Mouse (Mus musculus) embryonic facial prominence, embryonic 10.5 days (tissue): Measurements from ENCODE around the gene Kcnd1. TPM values are rescaled to one million over a fixed set of nuclear protein-coding genes. Genes with fewer than 3 reads are reported as not detected.
"Not testable (repeated sequence)": the region's sequence is repeated elsewhere in the genome, so short reads cannot be mapped to it uniquely, and the experiment has no call there.

Experiments
- DNase-seq: peaks from one replicate; pipeline ENCODE4 v3.0.0-alpha.2; 2017; ENCODE audit warnings: low spot score
- H3K27ac ChIP-seq: fragments of 300-500 bp; sonication (generic); replicated peaks from 2 replicates; pipeline ENCODE4 v1.5.1; 2016; ENCODE audit warnings: mild to moderate bottlenecking
- H3K27me3 ChIP-seq: fragments of 300-500 bp; sonication (generic); replicated peaks from 2 replicates; pipeline ENCODE4 v1.6.1; 2016; ENCODE audit warnings: low read depth, mild to moderate bottlenecking; ENCODE audit not compliant: poor library complexity, severe bottlenecking
- H3K36me3 ChIP-seq: fragments of 300-500 bp; sonication (generic); replicated peaks from 2 replicates; pipeline ENCODE4 v1.6.1; 2016; ENCODE audit warnings: mild to moderate bottlenecking, moderate library complexity
- H3K4me1 ChIP-seq: fragments of 300-500 bp; sonication (generic); 2 replicates; pipeline ENCODE4 v1.6.1; 2016
- H3K4me3 ChIP-seq: fragments of 300-500 bp; sonication (generic); 2 replicates; pipeline ENCODE4 v1.5.1; 2016; ENCODE audit warnings: mild to moderate bottlenecking, moderate library complexity
- H3K9me3 ChIP-seq: fragments of 300-500 bp; sonication (generic); 2 replicates; pipeline ENCODE4 v1.6.1; 2016; ENCODE audit warnings: mild to moderate bottlenecking
- WGBS: fragments of 180-500 bp; shearing (Covaris S2); methylation state at CpG from one replicate; pipeline ENCODE4 v1.1.7; 2016; 5-methylcytosine and 5-hydroxymethylcytosine counted together
- polyA plus RNA-seq: library from polyadenylated mRNA; unstranded; fragments of >200 nt; fragmentation: Nextera tagmentation; extraction: Ambion mirVana; gene quantifications from 2 replicates; pipeline ENCODE4 v1.2.1, GENCODE M21; 2016

Kcnd1 gene
- polyA plus RNA-seq, 1 experiment from 2014 or later = 1.4 TPM

DNA sequence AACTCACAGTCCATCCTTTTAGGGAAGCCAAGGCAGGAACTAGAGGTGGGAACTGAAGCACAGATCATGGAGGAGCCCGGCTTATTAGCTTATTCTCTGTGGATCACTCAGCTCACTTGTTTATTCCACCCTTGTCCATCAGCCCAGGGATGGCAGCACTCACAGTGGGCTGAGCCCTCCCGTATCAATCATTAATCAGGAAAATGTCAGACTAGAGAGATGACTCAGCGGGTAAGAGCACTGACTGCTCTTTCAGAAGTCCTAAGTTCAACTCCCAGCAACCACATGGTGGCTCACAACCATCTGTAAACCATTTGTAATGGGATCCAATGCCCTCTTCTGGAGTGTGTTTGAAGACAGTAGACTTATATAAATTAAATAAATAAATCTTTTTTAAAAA, 24.8 kb upstream of the Kcnd1 start:
- WGBS = 81% methylated on average over 3 of the region's 3 CpGs
- Histone ChIP-seq H3K27ac (no peak overlapping the region), H3K27me3 (no peaks in the 10 kb centered on the region), H3K4me1 (no peaks in the 10 kb centered on the region), H3K9me3 (no peaks in the 10 kb centered on the region), H3K4me3 (no peak overlapping the region), H3K36me3 (peaks cover 33% of the 10 kb centered on the region)
- DNase-seq = no peak

DNA sequence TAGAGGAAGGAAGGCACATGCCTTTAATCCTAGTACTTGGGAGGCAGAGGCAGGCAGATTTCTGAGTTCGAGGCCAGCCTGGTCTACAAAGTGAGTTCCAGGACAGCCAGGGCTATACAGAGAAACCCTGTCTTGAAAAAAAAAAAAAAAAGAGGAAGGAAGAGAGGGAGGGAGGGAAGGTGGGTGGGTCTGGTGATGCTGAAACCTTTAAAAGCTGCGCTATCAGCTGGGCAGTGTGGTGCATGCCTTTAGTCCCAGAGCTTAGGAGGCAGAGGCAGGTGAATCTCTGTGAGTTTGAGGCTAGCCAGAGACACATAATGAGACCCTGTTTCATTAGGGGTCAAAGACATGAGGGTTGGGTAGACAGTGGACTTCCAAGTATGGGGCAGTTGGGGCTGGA, 19.9 kb upstream of the Kcnd1 start:
- not testable (repeated sequence) for H3K4me3 ChIP-seq, H3K27me3 ChIP-seq, H3K27ac ChIP-seq, DNase-seq, H3K9me3 ChIP-seq, H3K4me1 ChIP-seq
- WGBS = 88% methylated on average over 2 of the region's 2 CpGs
- peaks cover 63% of the 10 kb centered on the region for H3K36me3 ChIP-seq

DNA sequence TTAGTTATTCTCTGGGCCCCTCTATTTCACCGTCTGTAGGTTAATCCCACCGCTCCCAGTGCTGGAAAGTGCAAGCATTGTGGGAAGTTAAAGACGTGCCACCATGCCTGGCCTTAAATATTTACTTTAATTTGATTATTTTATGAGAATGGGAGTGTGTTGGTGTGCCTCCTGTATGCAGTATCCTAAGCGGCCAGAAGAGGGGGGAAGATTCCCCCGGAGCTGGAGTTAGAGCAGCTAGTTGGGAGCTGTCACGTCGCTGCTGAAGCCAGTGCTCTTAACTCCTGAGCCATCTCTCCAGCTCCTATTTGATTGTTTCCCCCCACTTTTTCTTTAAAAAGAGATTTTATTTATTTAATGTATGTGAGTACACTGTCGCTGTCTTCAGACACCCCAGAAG, 7.1 kb upstream of the Kcnd1 start:
- WGBS = 53% methylated on average over 8 of the region's 8 CpGs
- peaks cover 80% of the 10 kb centered on the region for H3K36me3 ChIP-seq
- H3K4me3 ChIP-seq, H3K9me3 ChIP-seq, H3K4me1 ChIP-seq, H3K27ac ChIP-seq, H3K27me3 ChIP-seq: not testable (repeated sequence)
- DNase-seq = peak; percentile 16

DNA sequence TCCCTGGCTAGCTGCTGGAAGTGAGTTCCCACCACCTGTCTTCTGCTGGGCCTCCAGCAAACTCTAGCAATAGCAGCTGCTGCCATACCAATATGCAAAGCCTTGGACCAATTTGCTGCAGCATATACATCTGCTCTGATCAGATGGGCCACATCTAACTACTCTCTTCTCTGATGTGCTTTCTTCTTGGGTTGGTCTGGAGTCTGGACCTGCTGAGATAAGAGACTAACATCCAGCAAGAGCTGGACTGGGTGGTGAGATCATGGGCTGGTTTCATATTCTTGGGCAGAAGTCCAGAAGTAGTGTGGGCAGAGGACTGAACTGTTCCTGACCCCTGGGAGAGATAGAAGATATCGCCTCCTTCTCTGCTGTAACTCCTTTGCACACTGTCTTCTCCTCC, 15.1 kb downstream of the Kcnd1 start:
- no peaks in the 10 kb centered on the region for H3K27me3 ChIP-seq
- 0 out of 2 replicates have a peak, but pooled peaks cover 3% of the 10 kb centered on the region for H3K9me3 ChIP-seq
- no peaks in the 10 kb centered on the region for H3K36me3 ChIP-seq
- DNase-seq = no peak
- no peak overlapping the region for H3K27ac ChIP-seq
- WGBS = 83% methylated on average over 1 of the region's 1 CpGs
- H3K4me3 ChIP-seq = no peak overlapping the region
- no peaks in the 10 kb centered on the region for H3K4me1 ChIP-seq

DNA sequence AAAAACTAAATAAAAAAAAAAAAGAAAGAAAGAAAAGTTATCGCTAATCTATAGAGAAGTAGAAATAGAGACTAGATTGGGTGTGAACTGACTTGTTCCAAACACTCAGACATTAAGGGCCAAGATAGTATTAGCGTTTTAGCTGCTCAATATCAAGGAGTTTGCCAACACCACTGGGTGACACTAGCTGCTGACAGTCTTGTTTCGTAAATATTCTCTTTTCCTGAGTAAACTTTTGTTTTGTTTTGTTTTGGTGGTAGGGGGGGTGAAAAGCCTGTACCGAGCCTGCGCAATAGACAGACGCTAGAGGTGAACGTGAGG, 18.7 kb downstream of the Kcnd1 start:
- DNase-seq = no peak
- Histone ChIP-seq H3K4me1 (peaks cover 12% of the 10 kb centered on the region; the same call in 1 of the 2 replicates), H3K4me3 (peak overlapping the region; percentile 87), H3K27me3 (no peaks in the 10 kb centered on the region), H3K36me3 (no peaks in the 10 kb centered on the region; the same call in 1 of the 2 replicates), H3K9me3 (0 out of 2 replicates have a peak, but pooled peaks cover 7% of the 10 kb centered on the region), H3K27ac (no peak overlapping the region)
- 17% methylated on average over 7 of the region's 7 CpGs for WGBS

DNA sequence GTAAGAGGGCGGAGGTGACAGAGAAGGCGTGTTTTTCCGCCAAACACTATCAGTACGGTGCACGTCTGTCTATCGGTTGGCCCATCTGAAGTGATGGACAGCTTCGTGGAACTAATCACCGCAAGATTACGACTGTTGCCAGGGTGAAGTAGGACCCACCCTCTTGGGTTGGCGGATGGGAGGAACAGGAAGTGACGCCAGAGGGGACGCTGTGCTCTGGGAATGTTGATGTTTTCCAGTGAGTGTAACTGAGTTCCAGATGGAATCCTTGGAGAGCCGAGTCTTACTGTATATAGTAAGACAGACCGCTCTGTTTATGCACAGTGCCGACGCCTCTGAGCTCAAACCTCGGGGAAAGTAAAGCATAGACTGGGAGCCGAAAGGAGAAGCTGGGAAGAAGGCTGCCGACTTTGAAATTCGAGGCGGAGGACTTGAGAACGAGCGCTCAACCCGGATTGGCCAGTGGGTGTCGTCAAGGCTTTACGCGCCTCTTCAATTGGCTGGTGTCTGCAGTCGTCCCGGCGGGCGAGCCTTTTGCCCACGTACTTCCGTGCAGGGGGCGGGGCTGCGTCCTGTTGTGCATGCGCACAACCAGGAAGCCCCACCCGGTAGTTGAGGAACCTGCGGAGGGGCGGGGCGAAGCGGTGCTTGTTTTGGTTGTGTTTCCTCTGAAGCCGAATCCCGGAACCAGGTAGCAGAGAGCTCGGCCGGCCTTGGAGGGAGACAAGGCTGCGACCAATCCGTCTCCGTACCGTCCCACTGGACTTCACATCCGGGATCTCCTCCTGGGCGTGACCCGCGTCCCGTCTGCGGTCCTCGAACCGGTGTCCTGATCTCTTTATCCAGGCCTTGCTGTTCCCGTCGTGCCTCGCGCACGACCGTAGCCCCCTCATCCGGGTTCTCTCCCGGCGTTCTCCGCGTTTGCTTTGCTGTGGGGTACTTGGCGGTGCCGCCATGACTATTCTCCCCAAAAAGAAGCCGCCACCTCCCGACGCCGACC, 19.4 kb downstream of the Kcnd1 start, which contains the start of gene Otud5:
Otud5 (plus strand) TSS at position 202 of the 1,000 bp plus-strand sequence.
- no peaks in the 10 kb centered on the region; the same call in 1 of the 2 replicates for H3K36me3 ChIP-seq
- H3K27me3 ChIP-seq = no peaks in the 10 kb centered on the region
- 0 out of 2 replicates have a peak, but pooled peaks cover 7% of the 10 kb centered on the region for H3K9me3 ChIP-seq
- H3K4me1 ChIP-seq = peaks cover 12% of the 10 kb centered on the region; the same call in 1 of the 2 replicates
- peak; percentile 95 for DNase-seq
- 20% methylated on average over 74 of the region's 74 CpGs for WGBS
- peak within 1 kb of the TSS; percentile 87 for H3K27ac ChIP-seq
- H3K4me3 ChIP-seq = peak within 1 kb of the TSS; percentile 87

DNA sequence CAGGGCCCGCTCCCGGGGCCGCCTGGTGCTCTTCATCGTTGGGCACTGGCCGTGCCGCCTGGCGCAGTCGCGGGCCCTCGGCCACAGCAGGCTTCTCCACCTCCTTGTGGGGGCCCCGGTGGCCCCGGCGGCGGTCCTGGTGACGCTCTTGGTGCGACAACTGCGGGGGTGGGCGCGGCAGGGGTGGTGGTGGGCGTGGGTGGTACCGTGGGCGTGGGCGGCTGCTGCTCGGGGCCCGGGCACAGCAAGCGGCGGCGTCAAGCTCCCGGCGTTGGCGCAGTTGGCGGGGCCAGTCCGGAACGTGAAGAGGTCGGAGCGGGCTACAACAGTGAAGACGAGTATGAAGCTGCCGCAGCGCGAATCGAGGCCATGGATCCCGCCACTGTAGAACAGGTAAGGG, 20.2 kb downstream of the Kcnd1 start:
- Histone ChIP-seq H3K36me3 (no peaks in the 10 kb centered on the region; the same call in 1 of the 2 replicates), H3K9me3 (0 out of 2 replicates have a peak, but pooled peaks cover 7% of the 10 kb centered on the region), H3K4me3 (peak overlapping the region; percentile 87), H3K27ac (peak overlapping the region; percentile 87), H3K27me3 (no peaks in the 10 kb centered on the region), H3K4me1 (peaks cover 12% of the 10 kb centered on the region; the same call in 1 of the 2 replicates)
- WGBS = 16% methylated on average over 42 of the region's 42 CpGs
- DNase-seq = no peak

DNA sequence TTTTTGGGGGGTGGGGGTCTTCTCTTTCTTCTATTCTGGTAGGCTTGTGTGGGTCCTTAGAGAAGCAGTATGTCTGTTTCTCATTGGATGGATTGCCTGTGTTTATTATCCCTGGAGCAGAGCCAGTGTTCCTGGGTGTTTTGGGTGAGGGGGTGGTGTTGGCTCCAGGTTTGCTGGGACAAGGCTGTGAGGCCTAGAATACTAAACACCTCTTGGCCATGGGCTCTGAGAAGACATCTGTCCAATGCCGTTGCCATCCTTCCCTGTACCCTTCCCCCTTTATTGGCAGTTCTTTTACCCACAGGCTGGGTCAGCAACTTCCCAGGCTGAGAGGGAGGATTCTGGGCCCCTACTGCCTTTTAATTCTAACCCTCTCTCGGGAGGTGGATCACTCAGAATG, 25.8 kb downstream of the Kcnd1 start:
- WGBS = 86% methylated on average over 2 of the region's 2 CpGs
- Histone ChIP-seq H3K4me1 (peaks cover 10% of the 10 kb centered on the region; the same call in 1 of the 2 replicates), H3K27me3 (no peaks in the 10 kb centered on the region), H3K4me3 (no peak overlapping the region), H3K9me3 (no peaks in the 10 kb centered on the region), H3K36me3 (peaks cover 24% of the 10 kb centered on the region), H3K27ac (no peak overlapping the region)
- no peak for DNase-seq

DNA sequence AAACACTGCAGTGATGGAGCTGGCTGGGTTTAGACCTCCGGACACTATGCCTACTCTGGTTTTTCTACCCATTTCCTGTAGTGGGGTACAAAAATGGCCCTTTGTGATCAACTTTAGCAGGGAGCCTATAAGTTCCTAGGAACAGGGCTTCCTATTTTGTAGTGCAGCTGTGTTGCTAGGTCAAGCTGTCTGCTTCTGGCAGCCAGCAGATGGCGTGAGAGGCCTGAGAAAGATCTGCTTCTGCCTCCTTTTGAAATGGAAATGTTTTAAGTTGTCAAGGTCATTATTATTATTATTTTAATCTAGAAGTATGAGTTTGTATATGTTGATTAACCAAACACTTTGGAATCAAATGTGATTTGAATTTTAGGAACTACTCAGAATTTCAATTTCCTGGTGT, 32.5 kb downstream of the Kcnd1 start:
- H3K36me3 ChIP-seq = peaks cover 50% of the 10 kb centered on the region
- H3K9me3 ChIP-seq = no peaks in the 10 kb centered on the region
- no peaks in the 10 kb centered on the region for H3K27me3 ChIP-seq
- no peak overlapping the region for H3K27ac ChIP-seq
- no peaks in the 10 kb centered on the region for H3K4me1 ChIP-seq
- DNase-seq = peak; percentile 19
- 48% methylated on average over 2 of the region's 2 CpGs for WGBS
- H3K4me3 ChIP-seq = no peak overlapping the region

DNA sequence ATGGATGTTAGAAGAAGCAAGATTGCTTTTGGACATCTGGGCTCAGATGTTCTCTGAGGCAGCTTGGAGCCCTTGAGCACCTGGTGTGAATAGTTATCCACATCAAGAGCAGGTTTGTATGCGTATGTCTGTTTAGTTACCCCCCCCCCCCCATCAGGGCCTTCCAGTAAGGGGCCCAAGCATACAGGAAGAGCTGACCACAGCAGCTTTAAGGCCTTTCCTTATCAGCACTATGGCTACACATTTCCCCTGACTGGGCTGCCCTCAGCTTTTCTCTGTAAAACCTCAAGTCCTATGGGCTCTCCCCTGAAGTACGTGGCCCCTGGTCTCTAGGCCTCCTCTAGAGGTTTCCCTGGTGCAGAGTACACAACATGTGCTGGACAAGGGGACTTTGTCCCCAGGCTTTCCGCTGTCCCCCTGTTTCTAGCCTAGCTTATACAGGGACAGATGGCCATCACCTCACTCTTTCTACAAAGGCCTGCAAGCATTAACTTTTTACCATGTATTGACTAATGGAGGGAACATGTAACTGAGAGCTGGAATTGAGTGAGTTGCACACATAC, 37.2 kb downstream of the Kcnd1 start:
- peaks cover 36% of the 10 kb centered on the region for H3K36me3 ChIP-seq
- no peaks in the 10 kb centered on the region for H3K27me3 ChIP-seq
- no peaks in the 10 kb centered on the region for H3K4me1 ChIP-seq
- 90% methylated on average over 3 of the region's 3 CpGs for WGBS
- no peaks in the 10 kb centered on the region for H3K9me3 ChIP-seq
- no peak for DNase-seq
- H3K27ac ChIP-seq = no peak overlapping the region
- no peak overlapping the region for H3K4me3 ChIP-seq

DNA sequence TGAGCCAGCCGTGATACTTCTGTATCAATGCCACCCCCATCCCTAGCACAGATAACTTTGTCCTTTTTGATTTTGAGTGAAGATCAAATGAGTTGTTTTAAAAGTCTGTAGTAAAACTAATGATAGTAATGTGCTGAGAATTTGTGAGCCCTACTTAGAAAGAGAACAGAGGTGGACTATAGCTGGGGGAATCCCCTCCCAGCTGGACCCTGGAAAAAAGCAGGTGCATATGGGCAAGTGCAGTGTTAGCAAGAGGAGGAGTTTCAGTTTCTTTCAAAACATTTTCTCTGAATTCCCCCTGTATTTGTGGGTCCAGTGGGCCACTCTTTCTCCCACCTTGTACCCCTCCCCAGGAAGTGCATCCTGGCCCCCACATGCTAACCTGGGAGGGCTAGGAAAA, 41.1 kb downstream of the Kcnd1 start:
- peaks cover 32% of the 10 kb centered on the region for H3K36me3 ChIP-seq
- H3K9me3 ChIP-seq = no peaks in the 10 kb centered on the region
- H3K27me3 ChIP-seq = no peaks in the 10 kb centered on the region
- no peak for DNase-seq
- no peaks in the 10 kb centered on the region for H3K4me1 ChIP-seq
- 83% methylated on average over 1 of the region's 1 CpGs for WGBS
- H3K27ac ChIP-seq = no peak overlapping the region
- H3K4me3 ChIP-seq = no peak overlapping the region

DNA sequence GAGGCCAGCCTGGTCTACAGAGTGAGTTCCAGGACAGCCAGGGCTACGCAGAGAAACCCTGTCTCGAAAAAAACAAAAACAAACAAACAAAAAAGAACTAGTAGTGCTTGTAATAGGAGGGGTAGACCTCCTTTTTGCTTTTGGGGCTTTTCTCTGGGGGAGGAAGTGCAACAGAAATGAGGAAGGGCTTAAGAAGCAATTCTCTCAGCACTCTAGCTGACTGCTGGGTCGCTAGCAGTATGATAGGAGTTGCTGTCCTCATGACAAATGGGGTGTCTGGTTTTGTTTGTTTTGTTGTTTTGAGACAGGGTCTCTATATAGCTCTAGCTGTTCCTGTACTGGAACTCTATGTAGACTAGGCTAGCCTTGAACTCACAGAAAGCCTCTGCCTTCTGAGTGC, 42.5 kb downstream of the Kcnd1 start:
- H3K4me1 ChIP-seq = no peaks in the 10 kb centered on the region

DNA sequence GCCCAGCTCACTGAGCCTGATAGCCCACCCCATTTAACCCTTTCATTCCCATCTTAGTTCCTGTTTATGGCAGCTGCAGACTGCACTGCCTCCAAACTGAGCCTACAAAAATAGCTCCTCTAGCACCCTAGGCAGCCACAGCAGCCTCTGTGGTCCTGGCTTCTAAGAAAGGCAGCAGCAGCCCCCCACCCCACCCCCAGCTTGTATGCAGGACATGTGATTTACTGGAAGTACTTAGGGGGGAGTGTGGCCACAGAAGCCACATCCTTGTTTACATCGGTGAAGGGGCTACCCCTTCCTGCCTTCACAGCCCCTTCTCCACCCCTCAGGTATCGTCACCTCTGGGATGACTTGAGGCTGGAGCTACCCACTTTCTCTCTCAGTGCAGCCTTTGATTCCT, 43.3 kb downstream of the Kcnd1 start:
- WGBS = 76% methylated on average over 2 of the region's 2 CpGs
- H3K9me3 ChIP-seq = no peaks in the 10 kb centered on the region

More for the DNA sequence above, 42.5 kb downstream of the Kcnd1 start:
- Histone ChIP-seq H3K27me3 (no peaks in the 10 kb centered on the region), H3K9me3 (no peaks in the 10 kb centered on the region), H3K36me3 (peaks cover 24% of the 10 kb centered on the region), H3K27ac (no peak overlapping the region), H3K4me3 (no peak overlapping the region)
- DNase-seq = no peak
- 86% methylated on average over 3 of the region's 3 CpGs for WGBS

More for the DNA sequence above, 43.3 kb downstream of the Kcnd1 start:
- Histone ChIP-seq H3K4me1 (no peaks in the 10 kb centered on the region), H3K27ac (no peak overlapping the region), H3K27me3 (no peaks in the 10 kb centered on the region), H3K36me3 (peaks cover 19% of the 10 kb centered on the region), H3K4me3 (no peak overlapping the region)
- no peak for DNase-seq
